Mouse (Mus musculus) A20 (cell line): ENCODE results near the gene Gpr84.

ENCODE experiments used
- DNase-seq: peaks from one replicate; pipeline ENCODE4 v3.0.0-alpha.2; 2011; ENCODE audit warnings: low read depth, low spot score

The Gpr84 gene

DNA sequence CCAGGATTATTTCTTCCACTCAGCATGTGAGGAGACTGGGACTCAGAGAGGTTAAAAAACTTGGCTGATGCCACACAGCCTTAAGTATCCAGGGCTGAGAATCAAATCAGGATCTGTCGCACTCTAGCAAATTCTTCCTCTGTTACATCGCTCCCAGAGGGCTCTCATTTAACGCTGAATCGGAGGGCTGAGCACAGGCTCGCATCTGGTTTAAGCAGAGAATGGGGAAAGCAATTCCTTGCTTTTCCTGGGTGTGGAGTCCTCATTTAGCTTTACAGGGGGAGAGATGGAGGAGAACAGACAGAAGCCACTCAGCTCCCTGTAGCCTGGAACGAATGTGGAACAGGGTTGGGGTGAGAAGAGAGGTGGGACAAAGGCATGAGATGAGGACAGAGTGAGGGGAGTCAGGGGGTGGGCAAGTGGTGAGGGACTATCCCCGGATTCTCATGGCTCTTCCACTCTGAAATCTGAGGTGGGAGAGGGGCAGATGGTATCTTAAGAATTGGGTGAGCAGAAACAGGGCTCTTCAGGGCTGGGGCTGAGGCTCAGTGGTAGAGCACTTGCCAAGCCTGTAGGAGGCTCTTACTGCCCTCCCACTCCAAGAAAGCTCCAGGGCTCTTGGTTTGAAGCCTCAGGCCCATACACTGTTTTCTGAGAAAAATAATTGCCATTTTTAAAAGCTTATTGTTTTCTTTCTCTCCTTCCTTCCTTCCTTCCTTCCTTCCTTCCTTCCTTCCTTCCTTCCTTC is 25.2 kb upstream of the Gpr84 start:
- DNase-seq = no peak

DNA sequence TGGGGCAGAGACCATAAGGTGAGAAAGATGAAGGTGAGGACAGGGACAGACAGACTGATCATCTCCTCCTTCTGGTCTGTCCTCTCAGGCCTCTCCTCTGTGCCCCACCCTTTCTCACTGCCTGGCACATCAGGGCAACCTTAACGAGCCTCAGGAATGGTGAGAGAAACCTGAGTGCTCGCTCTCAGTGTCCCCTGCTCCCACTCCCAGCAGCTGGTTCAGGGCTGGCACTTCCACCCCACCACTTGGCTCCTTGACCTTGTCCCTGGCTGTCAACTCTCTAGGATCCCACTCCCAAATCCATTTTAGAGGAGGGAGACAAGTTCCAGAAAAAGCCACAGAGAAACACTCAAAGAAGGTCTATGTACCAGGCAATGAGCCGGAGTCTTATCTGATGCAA is 24.6 kb upstream of the Gpr84 start:
- no peak for DNase-seq

- DNase-seq = no peak
Measured at GRCm38 (mm10) chr15:103334194-103334593, 23.8 kb upstream of the Gpr84 start.

DNA sequence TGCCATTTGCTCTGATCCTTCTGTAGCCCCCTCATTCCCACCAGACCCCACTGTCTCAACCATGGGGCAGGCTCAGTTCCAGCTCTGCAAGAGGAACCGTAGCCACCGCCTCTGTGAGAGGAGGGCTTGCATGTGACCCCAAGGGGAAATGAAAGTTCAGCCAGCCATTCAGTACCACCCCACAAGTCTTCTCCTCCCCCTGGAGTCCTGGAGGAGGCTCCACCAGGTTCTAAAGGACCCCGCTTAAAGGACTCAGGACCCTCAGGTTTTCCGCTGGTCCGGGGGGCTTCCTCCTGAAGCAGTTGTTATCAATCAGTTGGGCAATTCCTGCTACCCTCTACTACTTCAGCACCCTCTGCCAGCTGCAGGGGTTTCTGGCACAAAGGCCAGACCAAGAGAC is 23.3 kb upstream of the Gpr84 start:
- DNase-seq = peak; percentile 88

DNA sequence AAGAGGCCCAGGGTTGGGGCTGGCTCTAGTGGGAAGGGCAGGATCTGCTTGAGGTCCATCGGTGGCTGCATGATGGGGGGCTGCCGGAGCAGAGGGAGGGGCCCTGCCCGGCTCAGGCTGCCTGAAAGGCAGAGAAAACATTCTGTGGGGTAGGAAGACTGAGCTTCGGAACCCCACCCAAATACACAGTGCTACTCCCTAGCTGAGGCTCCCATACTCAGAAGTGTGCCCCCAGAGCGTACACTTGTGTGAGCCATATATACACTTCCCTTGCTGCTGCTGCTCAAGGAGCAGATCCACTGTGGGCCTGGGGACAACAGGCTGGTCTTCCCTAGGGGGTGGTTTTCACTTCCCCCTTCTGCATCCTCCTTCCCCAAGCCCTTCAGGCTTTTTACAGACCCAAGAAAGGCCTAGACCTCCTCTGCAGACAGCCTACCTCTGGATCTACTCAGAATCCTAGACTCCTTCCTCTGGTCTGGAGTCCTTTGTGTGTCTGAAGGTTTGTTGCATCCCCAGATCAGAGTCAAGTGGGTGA is 22.7 kb upstream of the Gpr84 start:
- DNase-seq = peak; percentile 68

GRCm38 (mm10) chr15:103323455-103324247 is 13.2 kb upstream of the Gpr84 start:
- DNase-seq = peak; percentile 87

GRCm38 (mm10) chr15:103323070-103323454 is 12.7 kb upstream of the Gpr84 start:
- DNase-seq = no peak

DNA sequence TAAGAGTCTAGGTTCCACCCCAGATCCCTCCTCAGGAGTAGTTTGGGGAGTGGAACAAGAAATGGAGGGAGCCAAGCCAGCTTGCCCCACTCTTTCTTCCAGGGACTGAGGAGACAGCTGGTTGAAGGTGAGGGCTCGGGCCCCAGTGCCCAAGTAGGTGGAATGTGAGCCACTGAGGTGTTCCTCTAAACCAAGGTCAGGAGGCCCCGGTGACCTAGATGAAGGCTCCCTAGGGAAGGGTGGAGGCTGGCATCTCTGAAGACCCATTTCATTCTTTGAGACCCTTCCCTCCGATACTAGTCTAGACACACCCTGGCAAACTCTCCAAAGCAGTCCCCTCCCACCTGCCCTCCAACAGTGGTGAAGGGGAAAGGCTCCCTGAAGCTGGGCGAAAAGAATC is 12.0 kb upstream of the Gpr84 start:
- no peak for DNase-seq

GRCm38 (mm10) chr15:103321076-103321475 is 10.7 kb upstream of the Gpr84 start:
- peak; percentile 43 for DNase-seq

DNA sequence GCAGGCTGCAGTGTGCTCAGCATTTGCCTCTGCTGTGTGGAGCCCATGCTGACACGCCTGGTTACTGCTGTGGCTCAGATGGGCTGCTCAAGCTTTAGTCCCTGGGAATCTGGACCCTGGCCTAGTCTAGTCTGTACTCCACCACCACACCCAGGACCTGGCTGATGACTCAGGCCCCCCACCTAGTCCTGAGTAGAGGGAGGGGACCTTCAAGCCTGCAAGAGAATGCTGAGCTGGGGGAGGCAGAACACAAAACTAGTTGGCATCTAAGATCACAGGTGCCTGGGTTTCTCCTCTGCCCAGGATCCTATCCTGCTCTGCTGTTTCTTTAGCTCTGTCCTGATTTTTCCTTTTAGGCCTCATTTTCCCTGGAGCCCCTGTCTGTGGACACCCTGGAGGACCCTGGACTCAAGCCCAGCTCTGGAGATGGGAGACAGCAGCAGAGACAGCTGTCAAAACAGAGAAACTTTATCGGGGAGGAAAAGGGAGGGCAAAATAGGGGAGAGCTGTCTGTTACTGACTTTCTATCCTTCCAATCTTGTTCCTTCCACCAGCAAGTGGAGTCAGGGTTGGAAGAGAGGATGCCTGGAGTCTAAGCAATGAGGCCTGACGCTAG is 7.9 kb upstream of the Gpr84 start:
- DNase-seq = no peak

DNA sequence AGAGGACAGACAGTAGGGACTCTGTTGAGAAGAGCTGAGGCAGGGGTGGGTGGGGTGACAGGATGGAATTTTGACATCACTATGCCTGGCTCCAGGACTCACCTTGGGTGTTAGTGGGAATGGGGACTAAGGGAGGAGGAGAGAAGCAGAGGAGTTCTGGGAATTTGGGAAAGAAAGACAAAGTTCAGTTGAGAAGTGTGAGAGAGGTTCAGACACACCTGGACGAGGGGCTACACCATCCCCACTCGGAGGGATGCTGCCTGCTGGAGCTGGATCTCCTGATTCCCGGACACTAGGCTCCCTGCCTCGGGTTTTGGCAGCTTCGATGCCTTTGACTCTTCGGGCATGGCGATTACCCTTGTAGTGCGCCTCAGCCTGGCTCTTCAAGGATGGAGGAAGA is 7.3 kb upstream of the Gpr84 start:
- no peak for DNase-seq

DNA sequence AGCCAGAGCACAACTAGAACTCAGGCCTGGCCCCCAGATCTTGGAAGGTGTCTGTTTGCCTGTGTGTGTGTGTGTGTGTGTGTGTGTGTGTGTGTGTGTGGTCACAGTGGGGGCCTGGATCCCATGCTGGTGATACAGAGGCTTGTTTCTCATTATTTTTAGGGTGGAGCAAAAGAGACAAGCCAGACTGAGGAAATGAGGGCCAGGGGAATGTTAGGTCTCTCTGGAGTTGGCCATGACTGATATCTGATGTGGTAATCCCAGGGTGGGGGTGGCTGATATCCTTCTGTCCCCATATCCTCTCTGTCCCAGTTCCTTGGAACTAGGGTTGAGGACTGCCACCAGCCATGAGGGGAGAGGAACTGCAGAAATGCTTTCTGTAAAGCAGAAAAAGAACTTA is 6.7 kb upstream of the Gpr84 start:
- no peak for DNase-seq

GRCm38 (mm10) chr15:103315979-103316776 is 5.8 kb upstream of the Gpr84 start:
- no peak for DNase-seq

DNA sequence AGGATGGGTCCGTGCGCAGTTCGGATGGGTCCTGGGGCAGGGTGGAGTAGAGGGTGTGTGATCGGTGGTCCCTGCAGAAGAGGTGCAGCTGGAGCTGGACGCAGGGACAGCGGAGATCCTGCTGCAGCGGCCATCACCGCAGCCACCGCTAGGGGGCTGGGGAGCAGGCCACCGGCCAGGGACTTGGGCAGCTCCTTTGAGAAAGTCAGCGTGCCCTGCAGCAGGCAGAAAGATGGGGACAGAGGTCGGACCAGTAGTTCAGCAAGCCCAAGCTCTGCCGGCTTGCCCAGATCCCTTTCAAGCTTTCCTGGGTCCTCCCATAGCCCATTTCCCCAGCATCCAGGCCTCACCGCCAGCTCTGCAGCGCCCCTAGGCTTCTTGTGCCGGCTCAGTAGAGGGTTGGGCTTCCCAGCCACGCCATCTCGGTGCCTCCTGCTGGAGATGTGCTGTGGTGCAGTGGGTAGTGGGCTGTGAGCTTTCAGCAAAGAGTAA is 4.6 kb upstream of the Gpr84 start:
- peak; percentile 65 for DNase-seq

GRCm38 (mm10) chr15:103314181-103314580 is 3.8 kb upstream of the Gpr84 start:
- DNase-seq = no peak

- DNase-seq = peak; percentile 79
Measured at GRCm38 (mm10) chr15:103313495-103314095, 3.2 kb upstream of the Gpr84 start.

- DNase-seq = no peak
Measured at GRCm38 (mm10) chr15:103308876-103309580, 1.4 kb downstream of the Gpr84 start.

DNA sequence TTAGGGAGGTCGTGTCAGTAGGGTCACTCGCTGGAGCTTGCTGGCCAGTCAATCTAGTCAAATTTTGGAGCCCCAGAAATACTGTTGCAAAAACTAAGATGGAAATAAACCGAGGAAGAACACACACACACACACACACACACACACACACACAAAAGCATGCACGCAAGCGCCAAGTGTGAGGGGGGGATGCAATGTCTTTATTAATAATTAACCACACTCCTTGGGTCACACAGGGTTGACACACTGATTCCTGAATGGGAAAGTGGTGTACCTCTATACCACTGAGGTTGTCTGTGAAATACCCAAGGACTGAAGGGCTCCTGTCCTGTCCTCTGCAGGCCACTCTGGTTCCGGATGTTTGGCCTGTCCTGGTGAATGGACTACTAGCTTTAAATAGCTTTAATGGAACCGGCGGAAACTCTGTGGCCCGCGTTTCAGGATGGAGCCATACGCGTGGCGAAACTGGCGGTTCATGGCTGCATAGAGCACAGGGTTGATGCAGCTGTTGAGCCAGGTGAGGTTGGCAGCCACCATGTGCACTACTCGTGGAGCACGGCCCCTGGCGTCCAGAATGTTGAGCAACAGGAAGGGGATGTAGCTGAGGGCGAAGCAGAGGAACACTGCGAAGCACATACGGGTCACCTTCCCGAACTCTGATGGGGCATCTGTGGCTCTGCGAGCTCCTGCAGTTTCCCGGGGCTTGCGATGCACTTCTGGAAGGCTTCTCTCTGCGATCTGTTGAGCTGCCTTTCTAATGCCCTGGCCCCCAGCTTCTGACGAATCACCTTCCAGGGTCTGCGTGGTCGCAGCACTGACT is 2.1 kb downstream of the Gpr84 start:
- no peak for DNase-seq

- DNase-seq = peak; percentile 95
Measured at GRCm38 (mm10) chr15:103307125-103307524, 3.3 kb downstream of the Gpr84 start.
